Mouse (Mus musculus): ENCODE data around the gene Rhobtb3. TPM values are rescaled to one million over a fixed set of nuclear protein-coding genes. Genes with fewer than 3 reads are reported as not detected.
"Not testable (repeated sequence)": the region's sequence is repeated elsewhere in the genome, so short reads cannot be mapped to it uniquely, and the experiment has no call there.

Gene Rhobtb3
- polyA plus RNA-seq, 1 experiment from 2014 or later, result 18.3 TPM

DNA sequence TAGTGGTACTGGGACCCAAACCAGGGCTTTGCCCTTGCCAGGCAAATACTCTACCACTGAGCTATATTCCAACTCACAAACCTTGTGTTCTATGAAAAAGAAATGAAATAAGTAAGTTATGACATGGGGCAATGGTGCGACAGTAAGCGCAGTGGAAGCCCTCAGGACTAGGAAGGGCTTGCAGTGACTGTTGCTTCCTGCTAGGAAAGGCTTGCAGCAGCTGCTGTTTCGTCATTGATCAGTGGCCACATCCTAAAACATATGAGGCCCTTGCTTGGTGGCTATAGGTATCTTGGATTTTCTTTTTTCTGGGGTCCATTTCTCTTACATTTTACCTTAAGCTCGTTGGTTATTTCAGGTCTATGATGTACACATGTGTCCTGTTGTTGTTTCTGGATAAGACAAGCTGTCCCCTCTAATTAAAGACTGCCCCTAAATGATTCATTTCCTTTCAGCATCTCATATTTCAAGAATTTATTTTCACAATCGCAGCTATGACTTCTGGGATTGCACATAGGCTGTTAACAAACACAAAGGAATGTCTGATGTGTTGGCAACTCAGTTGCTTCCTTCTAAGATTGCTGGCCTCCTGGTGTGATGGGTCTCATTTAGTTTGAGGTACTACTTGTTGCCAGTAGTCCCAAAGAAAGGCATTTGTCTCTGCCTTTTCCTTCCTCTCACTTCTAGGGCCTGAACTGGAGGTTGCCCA lies 119.0 kb downstream of the Rhobtb3 start:
- 83% methylated on average over 5 of the region's 5 CpGs for WGBS
- H3K4me2 ChIP-seq, result no peak overlapping the region
- no peak overlapping the region for H3K27ac ChIP-seq (replicated peaks)
- H3K9ac ChIP-seq (replicated peaks), result no peak overlapping the region
- no peaks in the 10 kb centered on the region for H3K9me3 ChIP-seq (replicated peaks)
- H3K27me3 ChIP-seq (replicated peaks), result no peaks in the 10 kb centered on the region
- H3K36me3 ChIP-seq, result no peaks in the 10 kb centered on the region
- no peak overlapping the region for H3K4me3 ChIP-seq (replicated peaks)
- H3K4me1 ChIP-seq, result no peaks in the 10 kb centered on the region
- ATAC-seq (ENCODE audit: low FRiP score), result no peak

DNA sequence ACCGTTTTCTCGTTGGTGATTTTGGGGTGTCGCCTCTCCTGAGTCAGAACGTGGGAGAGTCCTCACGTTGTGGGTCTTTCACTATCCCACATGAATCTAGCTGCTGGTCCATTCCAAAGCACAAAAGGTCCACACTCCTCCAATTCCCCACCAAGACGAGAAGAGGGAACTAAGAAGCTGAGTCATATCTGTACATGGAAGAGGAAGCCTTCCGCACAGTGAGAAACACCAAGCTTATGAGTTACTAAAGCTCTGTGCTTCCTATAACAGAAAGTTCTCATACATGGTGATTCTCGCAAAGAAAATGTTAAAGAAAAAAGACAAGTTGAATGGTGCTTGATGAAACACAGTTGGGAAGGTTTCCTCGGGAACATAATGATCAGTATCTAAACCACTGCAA lies 120.5 kb downstream of the Rhobtb3 start:
- Histone ChIP-seq H3K4me1 (no peaks in the 10 kb centered on the region), H3K27ac (replicated peaks) (no peak overlapping the region), H3K4me3 (replicated peaks) (no peak overlapping the region), H3K27me3 (replicated peaks) (no peaks in the 10 kb centered on the region), H3K9ac (replicated peaks) (no peak overlapping the region), H3K36me3 (no peaks in the 10 kb centered on the region), H3K4me2 (no peak overlapping the region), H3K9me3 (replicated peaks) (no peaks in the 10 kb centered on the region)
- ATAC-seq (ENCODE audit: low FRiP score), result no peak
- 90% methylated on average over 9 of the region's 9 CpGs for WGBS

GRCm38 (mm10) chr13:75822366-75822765 lies 121.4 kb downstream of the Rhobtb3 start:
- not testable (repeated sequence) for H3K36me3 ChIP-seq; ATAC-seq (ENCODE audit: low FRiP score)
- WGBS, result 89% methylated on average over 4 of the region's 4 CpGs

GRCm38 (mm10) chr13:75819898-75820297 lies 123.8 kb downstream of the Rhobtb3 start:
- no peak for ATAC-seq (ENCODE audit: low FRiP score)
- no peaks in the 10 kb centered on the region for H3K36me3 ChIP-seq
- no peak overlapping the region for H3K27ac ChIP-seq (replicated peaks)
- H3K27me3 ChIP-seq (replicated peaks), result no peaks in the 10 kb centered on the region
- H3K9ac ChIP-seq (replicated peaks), result no peak overlapping the region
- no peak overlapping the region for H3K4me3 ChIP-seq (replicated peaks)
- no peaks in the 10 kb centered on the region for H3K4me1 ChIP-seq
- H3K4me2 ChIP-seq, result no peak overlapping the region
- no peaks in the 10 kb centered on the region for H3K9me3 ChIP-seq (replicated peaks)

More at GRCm38 (mm10) chr13:75822366-75822765, 121.4 kb downstream of the Rhobtb3 start:
- H3K4me1 ChIP-seq; H3K27ac ChIP-seq (replicated peaks); H3K9ac ChIP-seq (replicated peaks); H3K4me2 ChIP-seq; H3K9me3 ChIP-seq (replicated peaks); H3K4me3 ChIP-seq (replicated peaks); H3K27me3 ChIP-seq (replicated peaks): not testable (repeated sequence)

Other genes with a start within 250 kb of the Rhobtb3 start
- 2.2 and 4.9 TPM in 2 replicates for gene Ell2, start 237.2 kb downstream of the Rhobtb3 start, polyA plus RNA-seq (2015; fragmentation: Nextera tagmentation; extraction: Ambion mirVana)
- gene Glrx, start 104.1 kb downstream of the Rhobtb3 start, polyA plus RNA-seq (2015; fragmentation: Nextera tagmentation; extraction: Ambion mirVana), result 86.1 and 87.0 TPM in 2 replicates
- 1.6 and 3.1 TPM in 2 replicates for gene Spata9, start 23.2 kb upstream of the Rhobtb3 start, polyA plus RNA-seq (2015; fragmentation: Nextera tagmentation; extraction: Ambion mirVana)
- 19.9 and 21.0 TPM in 2 replicates for gene Rfesd, start 74.8 kb upstream of the Rhobtb3 start, polyA plus RNA-seq (2015; fragmentation: Nextera tagmentation; extraction: Ambion mirVana)
- 4.7 and 4.9 TPM in 2 replicates for gene Gpr150, start 113.1 kb upstream of the Rhobtb3 start, polyA plus RNA-seq (2015; fragmentation: Nextera tagmentation; extraction: Ambion mirVana)
- 4.2 and 5.0 TPM in 2 replicates for gene Arsk, start 154.7 kb upstream of the Rhobtb3 start, polyA plus RNA-seq (2015; fragmentation: Nextera tagmentation; extraction: Ambion mirVana)
- 9.0 and 9.1 TPM in 2 replicates for gene Ttc37, start 154.8 kb upstream of the Rhobtb3 start, polyA plus RNA-seq (2015; fragmentation: Nextera tagmentation; extraction: Ambion mirVana)